Mouse (Mus musculus) liver, embryonic 11.5 days (tissue): ENCODE measurements around the gene Brd2. TPM values are rescaled to one million over a fixed set of nuclear protein-coding genes. Genes with fewer than 3 reads are reported as not detected.

Source experiments
- ATAC-seq: fragments of 200-750 bp; cut with Nextera tagmentation; replicated peaks from 2 replicates; pipeline ENCODE4 v1.8.0; 2017; ENCODE audit warnings: moderate number of reproducible peaks, mild to moderate bottlenecking, moderate TSS enrichment, moderate library complexity; ENCODE audit not compliant: low FRiP score
- DNase-seq: peaks from one replicate; pipeline ENCODE4 v3.0.0-alpha.2; 2017; ENCODE audit warnings: low spot score
- H3K27ac ChIP-seq: fragments of 300-500 bp; sonication (generic); 2 replicates; pipeline ENCODE4 v1.5.1; 2014; ENCODE audit warnings: mild to moderate bottlenecking, low read depth, low read length, control low read depth
- H3K27me3 ChIP-seq: fragments of 300-500 bp; sonication (generic); replicated peaks from 2 replicates; pipeline ENCODE4 v1.6.1; 2014; ENCODE audit warnings: low read length, mixed read lengths; ENCODE audit not compliant: control insufficient read depth, insufficient read depth
- H3K36me3 ChIP-seq: fragments of 300-500 bp; sonication (generic); 2 replicates; pipeline ENCODE4 v1.6.1; 2014; ENCODE audit warnings: mild to moderate bottlenecking, low read length, moderate library complexity, mixed read lengths; ENCODE audit not compliant: control insufficient read depth, insufficient read depth
- H3K4me1 ChIP-seq: fragments of 300-500 bp; sonication (generic); replicated peaks from 2 replicates; pipeline ENCODE4 v1.6.1; 2014; ENCODE audit warnings: low read length, mixed read lengths; ENCODE audit not compliant: control insufficient read depth, insufficient read depth
- H3K4me2 ChIP-seq: fragments of 300-500 bp; sonication (generic); 2 replicates; pipeline ENCODE4 v1.6.1; 2014; ENCODE audit warnings: mild to moderate bottlenecking, control low read depth, moderate library complexity
- H3K4me3 ChIP-seq: fragments of 300-500 bp; sonication (generic); 2 replicates; pipeline ENCODE4 v1.5.1; 2014; ENCODE audit warnings: low read depth, low read length, control low read depth
- H3K9ac ChIP-seq: fragments of 300-500 bp; sonication (generic); 2 replicates; pipeline ENCODE4 v1.6.1; 2014; ENCODE audit warnings: low read depth, low read length, control low read depth
- H3K9me3 ChIP-seq: fragments of 300-500 bp; sonication (generic); 2 replicates; pipeline ENCODE4 v1.6.1; 2016; ENCODE audit warnings: low read length, inconsistent platforms, mixed read lengths; ENCODE audit not compliant: control insufficient read depth
- WGBS: fragments of 180-500 bp; shearing (Covaris S2); extraction: QIAGEN DNeasy Blood & Tissue Kit; methylation state at CpG from one replicate; pipeline ENCODE4 v1.1.7; 2014; 5-methylcytosine and 5-hydroxymethylcytosine counted together
- polyA plus RNA-seq: library from polyadenylated mRNA; unstranded; fragments of >200 nt; fragmentation: Nextera tagmentation; extraction: Ambion mirVana; gene quantifications from 2 replicates; pipeline ENCODE4 v1.2.1, GENCODE M21; 2014

Gene Brd2
- polyA plus RNA-seq, 1 experiment from 2014 or later, result 90.8 TPM

GRCm38 (mm10) chr17:34128264-34128937 is 6.0 kb upstream of the Brd2 start:
- no peak overlapping the region for H3K4me3 ChIP-seq
- H3K4me1 ChIP-seq, result peaks cover 43% of the 10 kb centered on the region
- 22% methylated on average over 13 of the region's 13 CpGs for WGBS
- H3K27me3 ChIP-seq, result peaks cover 11% of the 10 kb centered on the region
- H3K4me2 ChIP-seq, result peak overlapping the region; percentile 34
- H3K27ac ChIP-seq, result no peak overlapping the region
- DNase-seq (no peak), ATAC-seq (no peak)
- no peaks in the 10 kb centered on the region for H3K36me3 ChIP-seq
- H3K9ac ChIP-seq, result no peak overlapping the region
- no peaks in the 10 kb centered on the region for H3K9me3 ChIP-seq

GRCm38 (mm10) chr17:34127475-34127874 is 5.0 kb upstream of the Brd2 start:
- 0 out of 2 replicates have a peak overlapping the region, but pooled peaks have one; percentile 25 for H3K9ac ChIP-seq
- H3K4me3 ChIP-seq, result no peak overlapping the region
- H3K4me1 ChIP-seq, result peaks cover 45% of the 10 kb centered on the region
- H3K27ac ChIP-seq, result no peak overlapping the region
- H3K4me2 ChIP-seq, result peak overlapping the region; percentile 22
- H3K36me3 ChIP-seq, result no peaks in the 10 kb centered on the region
- ATAC-seq, result peak; percentile 50; the same call in 1 of the 2 replicates
- H3K9me3 ChIP-seq, result no peaks in the 10 kb centered on the region
- peaks cover 11% of the 10 kb centered on the region for H3K27me3 ChIP-seq
- WGBS, result 15% methylated on average over 6 of the region's 6 CpGs
- no peak for DNase-seq

GRCm38 (mm10) chr17:34126826-34127420 is 4.5 kb upstream of the Brd2 start:
- H3K4me1 ChIP-seq, result peaks cover 45% of the 10 kb centered on the region
- no peak for DNase-seq
- WGBS, result 66% methylated on average over 9 of the region's 9 CpGs
- no peaks in the 10 kb centered on the region for H3K9me3 ChIP-seq
- no peaks in the 10 kb centered on the region for H3K36me3 ChIP-seq
- peaks cover 11% of the 10 kb centered on the region for H3K27me3 ChIP-seq
- peak overlapping the region; percentile 22 for H3K4me2 ChIP-seq
- 0 out of 2 replicates have a peak overlapping the region, but pooled peaks have one; percentile 1 for H3K4me3 ChIP-seq
- ATAC-seq, result no peak
- 0 out of 2 replicates have a peak overlapping the region, but pooled peaks have one; percentile 25 for H3K9ac ChIP-seq
- 0 out of 2 replicates have a peak overlapping the region, but pooled peaks have one; percentile 34 for H3K27ac ChIP-seq

GRCm38 (mm10) chr17:34124649-34125048 is 2.2 kb upstream of the Brd2 start:
- Histone ChIP-seq H3K27ac (no peak overlapping the region), H3K27me3 (peaks cover 11% of the 10 kb centered on the region)
- no peak for ATAC-seq

GRCm38 (mm10) chr17:34123518-34123917 is 1.1 kb upstream of the Brd2 start:
- H3K9ac ChIP-seq, result peak overlapping the region; percentile 96
- H3K4me3 ChIP-seq, result peak overlapping the region; percentile 100
- DNase-seq (no peak), ATAC-seq (no peak)
- H3K36me3 ChIP-seq, result peaks cover 5% of the 10 kb centered on the region
- H3K4me1 ChIP-seq, result peaks cover 34% of the 10 kb centered on the region
- H3K9me3 ChIP-seq, result no peaks in the 10 kb centered on the region
- peak overlapping the region; percentile 100 for H3K27ac ChIP-seq
- no peaks in the 10 kb centered on the region for H3K27me3 ChIP-seq
- WGBS, result 18% methylated on average over 2 of the region's 2 CpGs
- H3K4me2 ChIP-seq, result peak overlapping the region; percentile 97

More at GRCm38 (mm10) chr17:34124649-34125048, 2.2 kb upstream of the Brd2 start:
- Histone ChIP-seq H3K4me3 (0 out of 2 replicates have a peak overlapping the region, but pooled peaks have one; percentile 2), H3K9ac (no peak overlapping the region), H3K9me3 (no peaks in the 10 kb centered on the region), H3K4me2 (peak overlapping the region; percentile 20; the same call in 1 of the 2 replicates), H3K4me1 (peaks cover 45% of the 10 kb centered on the region), H3K36me3 (no peaks in the 10 kb centered on the region)
- no peak for DNase-seq
- WGBS, result 52% methylated on average over 6 of the region's 6 CpGs

GRCm38 (mm10) chr17:34123111-34123510 is 677 bp upstream of the Brd2 start:
- H3K27ac ChIP-seq, result peak overlapping the region; percentile 100
- no peak for ATAC-seq
- H3K4me1 ChIP-seq, result peaks cover 31% of the 10 kb centered on the region
- 2% methylated on average over 7 of the region's 7 CpGs for WGBS
- H3K4me2 ChIP-seq, result peak overlapping the region; percentile 97
- H3K27me3 ChIP-seq, result no peaks in the 10 kb centered on the region
- H3K9ac ChIP-seq, result peak overlapping the region; percentile 96
- H3K4me3 ChIP-seq, result peak overlapping the region; percentile 100
- DNase-seq, result no peak
- peaks cover 9% of the 10 kb centered on the region for H3K36me3 ChIP-seq
- H3K9me3 ChIP-seq, result no peaks in the 10 kb centered on the region

GRCm38 (mm10) chr17:34121879-34122187 is 601 bp downstream of the Brd2 start:
- DNase-seq (no peak), ATAC-seq (no peak; the same call in 1 of the 2 replicates)
- Histone ChIP-seq H3K4me1 (peaks cover 23% of the 10 kb centered on the region), H3K4me2 (peak overlapping the region; percentile 97), H3K36me3 (peaks cover 21% of the 10 kb centered on the region), H3K4me3 (peak overlapping the region; percentile 100), H3K27me3 (no peaks in the 10 kb centered on the region), H3K9me3 (no peaks in the 10 kb centered on the region), H3K27ac (peak overlapping the region; percentile 100), H3K9ac (peak overlapping the region; percentile 96)
- WGBS, result 2% methylated on average over 6 of the region's 10 CpGs

- peak overlapping the region; percentile 100 for H3K27ac ChIP-seq
- H3K4me1 ChIP-seq, result peaks cover 23% of the 10 kb centered on the region
- peak overlapping the region; percentile 100 for H3K4me3 ChIP-seq
- WGBS, result under 1% methylated on average over 30 of the region's 35 CpGs
- DNase-seq (peak; percentile 88), ATAC-seq (0 out of 2 replicates have a peak, but pooled peaks have one; percentile 5)
- peak overlapping the region; percentile 96 for H3K9ac ChIP-seq
- no peaks in the 10 kb centered on the region for H3K9me3 ChIP-seq
- H3K36me3 ChIP-seq, result peaks cover 26% of the 10 kb centered on the region
- no peaks in the 10 kb centered on the region for H3K27me3 ChIP-seq
- peak overlapping the region; percentile 97 for H3K4me2 ChIP-seq
Observed at GRCm38 (mm10) chr17:34121172-34121878, 1.1 kb downstream of the Brd2 start.
